Mouse (Mus musculus): ENCODE data around the gene Dram2. TPM values are rescaled to one million over a fixed set of nuclear protein-coding genes. Genes with fewer than 3 reads are reported as not detected.
"Not testable (repeated sequence)": the region's sequence is repeated elsewhere in the genome, so short reads cannot be mapped to it uniquely, and the experiment has no call there.

Gene Dram2
- polyA plus RNA-seq, 1 experiment from 2014 or later: 63.9 TPM

- no peak overlapping the region for H3K9ac ChIP-seq
- ATAC-seq (ENCODE audit: insufficient read depth): no peak
- peaks cover 25% of the 10 kb centered on the region for H3K36me3 ChIP-seq (ENCODE audit: insufficient read depth)
- no peak for DNase-seq
- no peak for TF ChIP-seq CTCF (IDR thresholded peaks at IDR 0.05; ENCODE audit: low read depth)
- H3K9me3 ChIP-seq (ENCODE audit: low read depth, low read length): no peaks in the 10 kb centered on the region
- no peaks in the 10 kb centered on the region for H3K27me3 ChIP-seq (ENCODE audit: insufficient read depth, low read length)
- no peak overlapping the region for H3K4me3 ChIP-seq (ENCODE audit: low read depth, low read length)
- H3K4me2 ChIP-seq: no peak overlapping the region
- no peaks in the 10 kb centered on the region for H3K4me1 ChIP-seq (ENCODE audit: insufficient read depth)
- H3K27ac ChIP-seq (ENCODE audit: low read depth): no peak overlapping the region
Observed at GRCm38 (mm10) chr3:106558271-106558670, 10.7 kb downstream of the Dram2 start.

DNA sequence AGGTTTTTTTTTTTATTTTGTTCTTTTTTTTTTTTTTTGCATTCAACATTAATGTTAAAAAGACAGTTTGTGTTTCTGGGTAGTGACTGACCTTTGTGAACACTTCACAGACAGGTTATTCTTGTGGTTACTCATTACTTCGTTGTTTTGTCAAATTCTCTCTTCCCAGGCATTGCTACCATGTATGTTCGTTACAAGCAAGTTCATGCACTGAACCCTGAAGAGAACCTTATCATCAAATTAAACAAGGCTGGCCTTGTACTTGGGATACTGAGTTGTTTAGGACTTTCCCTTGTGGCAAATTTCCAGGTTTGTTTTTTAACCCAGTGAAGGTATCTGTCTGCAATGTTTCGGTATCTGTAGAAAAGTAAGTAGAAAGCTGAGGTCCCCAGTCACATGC lies 18.3 kb downstream of the Dram2 start:
- no peak for TF ChIP-seq CTCF (IDR thresholded peaks at IDR 0.05; ENCODE audit: low read depth)
- H3K9ac ChIP-seq: no peak overlapping the region
- no peak for ATAC-seq (ENCODE audit: insufficient read depth)
- H3K36me3 ChIP-seq (ENCODE audit: insufficient read depth): 0 out of 2 replicates have a peak, but pooled peaks cover 6% of the 10 kb centered on the region
- no peak overlapping the region for H3K4me3 ChIP-seq (ENCODE audit: low read depth, low read length)
- no peaks in the 10 kb centered on the region for H3K27me3 ChIP-seq (ENCODE audit: insufficient read depth, low read length)
- H3K4me1 ChIP-seq (ENCODE audit: insufficient read depth): no peaks in the 10 kb centered on the region
- H3K4me2 ChIP-seq: no peak overlapping the region
- no peak for DNase-seq
- 87% methylated on average over 3 of the region's 3 CpGs for WGBS
- no peaks in the 10 kb centered on the region for H3K9me3 ChIP-seq (ENCODE audit: low read depth, low read length)
- no peak overlapping the region for H3K27ac ChIP-seq (ENCODE audit: low read depth)

GRCm38 (mm10) chr3:106573191-106573590 lies 25.6 kb downstream of the Dram2 start:
- WGBS: 78% methylated on average over 3 of the region's 3 CpGs
- Histone ChIP-seq H3K27ac (ENCODE audit: low read depth) (no peak overlapping the region), H3K36me3 (ENCODE audit: insufficient read depth) (0 out of 2 replicates have a peak, but pooled peaks cover 6% of the 10 kb centered on the region), H3K9me3 (ENCODE audit: low read depth, low read length) (no peaks in the 10 kb centered on the region), H3K4me1 (ENCODE audit: insufficient read depth) (no peaks in the 10 kb centered on the region), H3K27me3 (ENCODE audit: insufficient read depth, low read length) (no peaks in the 10 kb centered on the region), H3K4me2 (no peak overlapping the region), H3K4me3 (ENCODE audit: low read depth, low read length) (no peak overlapping the region), H3K9ac (no peak overlapping the region)
- TF ChIP-seq CTCF (IDR thresholded peaks at IDR 0.05; ENCODE audit: low read depth): no peak
- ATAC-seq (ENCODE audit: insufficient read depth) (no peak), DNase-seq (no peak)

GRCm38 (mm10) chr3:106579296-106579695 lies 31.7 kb downstream of the Dram2 start:
- WGBS: 93% methylated on average over 2 of the region's 2 CpGs
- TF ChIP-seq CTCF (IDR thresholded peaks at IDR 0.05; ENCODE audit: low read depth): no peak
- Histone ChIP-seq H3K4me3 (ENCODE audit: low read depth, low read length) (no peak overlapping the region), H3K4me1 (ENCODE audit: insufficient read depth) (no peaks in the 10 kb centered on the region), H3K27ac (ENCODE audit: low read depth) (no peak overlapping the region), H3K36me3 (ENCODE audit: insufficient read depth) (no peaks in the 10 kb centered on the region), H3K9me3 (ENCODE audit: low read depth, low read length) (no peaks in the 10 kb centered on the region), H3K4me2 (no peak overlapping the region), H3K9ac (no peak overlapping the region), H3K27me3 (ENCODE audit: insufficient read depth, low read length) (no peaks in the 10 kb centered on the region)
- DNase-seq (no peak), ATAC-seq (ENCODE audit: insufficient read depth) (no peak)

GRCm38 (mm10) chr3:106593631-106594030 lies 46.0 kb downstream of the Dram2 start:
- H3K4me3 ChIP-seq (ENCODE audit: low read depth, low read length); ATAC-seq (ENCODE audit: insufficient read depth); H3K4me1 ChIP-seq (ENCODE audit: insufficient read depth); H3K4me2 ChIP-seq; H3K9ac ChIP-seq; DNase-seq; H3K27ac ChIP-seq (ENCODE audit: low read depth); H3K27me3 ChIP-seq (ENCODE audit: insufficient read depth, low read length); H3K36me3 ChIP-seq (ENCODE audit: insufficient read depth); H3K9me3 ChIP-seq (ENCODE audit: low read depth, low read length): not testable (repeated sequence)
- WGBS: 80% methylated on average over 4 of the region's 4 CpGs

DNA sequence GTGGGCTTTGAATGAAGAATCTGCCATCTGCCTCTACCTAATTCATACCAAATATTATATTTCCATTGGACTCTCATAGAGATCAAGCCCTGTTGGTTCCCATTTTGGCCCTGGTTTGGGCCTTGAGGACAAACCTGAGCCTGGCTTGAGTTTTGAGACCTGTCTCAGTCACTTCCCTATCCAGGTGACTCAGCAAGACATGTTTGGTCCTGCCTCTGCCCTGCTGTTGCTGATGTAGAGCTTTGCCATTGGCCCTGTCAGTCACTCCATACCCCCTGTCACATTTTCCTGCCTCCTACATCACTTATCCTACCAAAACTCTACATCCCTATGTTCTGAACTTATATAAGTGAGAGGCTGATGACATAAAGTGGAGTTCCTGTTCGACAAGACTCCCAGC lies 70.5 kb downstream of the Dram2 start:
- WGBS: 67% methylated on average over 1 of the region's 1 CpGs
- no peak for ATAC-seq (ENCODE audit: insufficient read depth)

More for the DNA sequence above, 70.5 kb downstream of the Dram2 start:
- no peaks in the 10 kb centered on the region for H3K9me3 ChIP-seq (ENCODE audit: low read depth, low read length)
- no peaks in the 10 kb centered on the region for H3K27me3 ChIP-seq (ENCODE audit: insufficient read depth, low read length)
- no peaks in the 10 kb centered on the region for H3K4me1 ChIP-seq (ENCODE audit: insufficient read depth)
- no peak overlapping the region for H3K4me2 ChIP-seq
- H3K27ac ChIP-seq (ENCODE audit: low read depth): no peak overlapping the region
- no peak overlapping the region for H3K4me3 ChIP-seq (ENCODE audit: low read depth, low read length)
- no peak overlapping the region for H3K9ac ChIP-seq
- TF ChIP-seq CTCF (IDR thresholded peaks at IDR 0.05; ENCODE audit: low read depth): no peak
- DNase-seq: no peak
- no peaks in the 10 kb centered on the region for H3K36me3 ChIP-seq (ENCODE audit: insufficient read depth)

Other genes with a start within 250 kb of the Dram2 start
- not detected in 2 replicates for gene Chil6, start 141.6 kb upstream of the Dram2 start, polyA plus RNA-seq (2014; fragmentation: Nextera tagmentation; extraction: Ambion mirVana)
- gene Dennd2d, start 65.4 kb upstream of the Dram2 start, polyA plus RNA-seq (2014; fragmentation: Nextera tagmentation; extraction: Ambion mirVana): 7.8 and 8.8 TPM in 2 replicates
- gene Cept1, start within 50 bp of the Dram2 start, polyA plus RNA-seq (2014; fragmentation: Nextera tagmentation; extraction: Ambion mirVana): 59.6 and 62.0 TPM in 2 replicates
- gene Lrif1, start 137.2 kb downstream of the Dram2 start, polyA plus RNA-seq (2014; fragmentation: Nextera tagmentation; extraction: Ambion mirVana): 15.8 and 17.6 TPM in 2 replicates
- gene Cd53, start 242.4 kb downstream of the Dram2 start, polyA plus RNA-seq (2014; fragmentation: Nextera tagmentation; extraction: Ambion mirVana): 7.0 and 8.3 TPM in 2 replicates

All from lung, embryonic 14.5 days (tissue).